Mouse (Mus musculus) erythroblast, embryonic 14.5 days (primary cell): ENCODE data around the gene Pjvk.

Source experiments
- GATA1 ChIP-seq: IDR thresholded peaks from 2 replicates; pipeline ENCODE4 v1.6.1; 2012; ENCODE audit warnings: low read length, inconsistent platforms, mixed read lengths
- TAL1 ChIP-seq: IDR thresholded peaks from 3 replicates; pipeline ENCODE4 v1.6.1; 2012; ENCODE audit warnings: low read length, inconsistent platforms, mixed read lengths

GRCm38 (mm10) chr2:76702188-76702587 lies 53.9 kb downstream of the Pjvk start:
- TF ChIP-seq TAL1: no peak
- TF ChIP-seq GATA1: no peak
